Mouse (Mus musculus) fat pad, adult 2 months (tissue): ENCODE data around the gene Serbp1.

Source experiments
- DNase-seq: peaks from one replicate; pipeline ENCODE4 v3.0.0-alpha.2; 2011; ENCODE audit warnings: low read depth, low spot score; ENCODE audit errors: extremely low read depth

The Serbp1 gene

DNA sequence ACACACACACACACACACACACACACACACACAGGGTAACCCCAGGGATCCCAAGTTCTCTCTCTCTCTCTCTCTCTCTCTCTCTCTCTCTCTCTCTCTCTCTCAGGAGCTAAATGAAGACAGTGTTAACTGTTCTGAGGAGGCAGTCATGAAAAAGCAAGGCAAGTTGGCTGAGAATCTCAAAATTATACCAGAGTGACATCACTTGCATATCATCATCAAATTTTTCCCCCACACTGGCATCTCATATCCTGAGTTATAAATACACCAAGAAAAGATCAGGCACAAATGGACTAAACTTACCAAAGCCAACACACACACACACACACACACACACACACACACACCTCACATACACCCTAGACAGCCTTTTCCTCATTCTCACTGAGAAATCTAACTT is 7.0 kb upstream of the Serbp1 start:
- DNase-seq: no peak

DNA sequence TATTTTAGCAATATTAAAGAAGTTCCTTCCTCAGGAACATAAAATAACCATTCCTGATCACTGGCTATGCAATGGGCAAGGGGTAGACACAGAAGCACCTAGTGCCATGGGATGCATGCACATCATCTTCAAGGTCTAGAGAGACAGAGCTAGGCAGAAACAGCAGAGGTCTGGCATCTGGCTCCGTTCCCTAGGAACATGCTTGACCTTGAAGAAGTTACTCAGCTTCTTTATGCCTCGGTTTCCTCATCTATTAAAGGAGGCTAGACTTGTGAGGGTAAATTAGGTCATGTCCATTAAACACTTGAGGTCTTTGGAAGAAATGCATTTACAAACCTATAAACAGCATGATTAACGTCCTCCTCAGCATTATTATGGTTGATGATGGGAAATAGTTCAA is 2.3 kb upstream of the Serbp1 start:
- no peak for DNase-seq

DNA sequence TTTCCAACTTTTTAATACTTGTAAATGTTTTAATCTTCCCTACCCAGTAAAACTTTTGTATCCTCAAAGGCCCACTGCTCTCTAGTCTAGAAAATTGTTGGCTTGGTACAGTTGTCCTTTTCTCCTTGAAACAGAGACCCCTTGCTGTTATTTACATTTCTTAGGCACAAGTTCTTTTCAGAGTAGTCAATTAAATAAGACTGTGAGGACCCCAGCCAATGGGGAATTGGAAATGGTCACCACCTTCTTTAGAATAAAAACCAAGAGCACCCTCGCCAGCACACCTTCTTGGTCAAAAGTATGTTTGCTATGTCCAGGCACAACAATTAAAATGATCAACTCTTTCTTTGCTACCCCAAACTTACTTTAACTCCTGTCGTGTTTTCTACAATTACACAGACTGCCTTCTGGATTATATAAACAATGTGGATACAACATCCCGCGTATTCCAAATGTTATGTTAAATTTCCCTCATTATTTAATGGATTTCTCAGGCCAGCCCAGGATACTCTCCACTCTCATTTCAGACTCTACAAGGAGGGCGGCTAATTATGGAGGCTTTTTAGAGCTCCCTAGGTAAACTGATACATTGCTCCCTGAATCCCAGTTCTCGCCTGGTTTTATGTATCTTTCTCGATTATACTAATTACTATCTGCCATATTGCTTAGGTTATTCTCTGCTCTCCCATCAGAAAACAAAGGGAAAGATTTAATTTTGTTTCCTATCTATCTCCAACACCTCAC is 1.3 kb upstream of the Serbp1 start:
- DNase-seq: no peak

DNA sequence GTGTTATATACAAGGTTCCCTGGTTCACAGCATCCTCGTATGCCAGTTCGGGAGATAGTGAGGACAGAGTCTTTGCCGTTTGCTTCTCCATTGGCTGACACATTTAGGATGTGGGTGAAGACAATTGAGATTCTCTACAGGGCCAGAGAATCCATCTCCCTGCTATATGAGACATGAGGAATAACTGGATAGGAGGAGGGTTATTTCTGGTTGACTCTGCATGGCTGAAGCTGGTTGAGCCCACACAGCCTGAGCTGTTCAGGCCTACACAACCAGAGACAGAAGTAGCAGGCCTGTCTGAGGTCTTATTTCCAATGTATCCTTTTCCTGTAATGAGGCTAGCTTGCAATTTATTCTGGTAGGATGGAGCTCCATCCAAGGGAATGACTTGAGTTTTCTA is 3.3 kb downstream of the Serbp1 start:
- no peak for DNase-seq

DNA sequence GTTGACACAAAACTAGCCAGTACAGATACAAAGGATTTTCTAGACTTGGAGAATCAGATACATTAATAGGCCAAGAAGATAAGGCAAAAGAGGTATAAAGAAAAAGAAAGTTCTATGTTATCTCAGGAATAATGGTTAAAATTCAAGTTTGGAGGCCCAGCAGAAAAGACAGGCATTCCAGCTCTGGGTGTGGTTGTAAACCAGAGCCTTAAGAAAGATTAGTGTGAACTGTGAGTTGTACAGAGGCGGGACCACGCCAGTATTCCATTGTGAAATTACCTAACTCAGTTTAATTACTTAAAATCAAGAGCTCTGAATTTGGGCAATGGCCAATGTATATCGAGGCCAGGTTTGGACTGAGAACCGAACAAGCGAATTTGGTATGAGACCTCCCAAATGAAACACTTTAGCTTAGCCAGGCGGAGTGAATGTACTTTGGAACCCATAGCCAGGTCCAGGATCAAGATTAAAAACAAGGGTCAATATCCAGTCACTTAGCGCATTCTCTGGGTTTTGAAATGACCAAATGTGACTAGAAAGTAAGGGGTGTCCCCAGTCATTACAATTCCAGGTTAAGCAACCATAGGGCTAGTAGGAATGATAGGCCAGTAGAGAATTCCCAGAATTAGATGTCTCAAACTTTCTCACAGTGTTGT is 5.9 kb downstream of the Serbp1 start:
- no peak for DNase-seq

DNA sequence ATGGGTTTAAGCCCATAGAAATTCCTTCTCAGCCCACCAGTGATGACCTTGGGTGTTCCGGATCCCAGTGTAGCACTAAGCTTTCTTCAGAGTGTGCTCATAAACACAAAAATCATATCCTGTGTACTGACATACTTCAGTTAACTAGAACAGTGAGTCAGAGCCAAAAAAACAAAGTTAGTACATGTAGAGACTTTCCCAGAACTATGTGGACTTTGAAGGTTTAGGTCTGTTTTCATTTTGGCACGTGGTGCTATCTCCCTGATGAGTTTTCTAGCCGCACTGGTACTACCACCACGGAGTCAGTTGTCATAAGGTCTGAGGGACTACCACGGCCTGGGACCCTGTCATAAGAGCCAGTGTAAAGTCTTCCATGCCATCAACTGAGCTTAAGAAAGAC is 6.5 kb downstream of the Serbp1 start:
- no peak for DNase-seq

DNA sequence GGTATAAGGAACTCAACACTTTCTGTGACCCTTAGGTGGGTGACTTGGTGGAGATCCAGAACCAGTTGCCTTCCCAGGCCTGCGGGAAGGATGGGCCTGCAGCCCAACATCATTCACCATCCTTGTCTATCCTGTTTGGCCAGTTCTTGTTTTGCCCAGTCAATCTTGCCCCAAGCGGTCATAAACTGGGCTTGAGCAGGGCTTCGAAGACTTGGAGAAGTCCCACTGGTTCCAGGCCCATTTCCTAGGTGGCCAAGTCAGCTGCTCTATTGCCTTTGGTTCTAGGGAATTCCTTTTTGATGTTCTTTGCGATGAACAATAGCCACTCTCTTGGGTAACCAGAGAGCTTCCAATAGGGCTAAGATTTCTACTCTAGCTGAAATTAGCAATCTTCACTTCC is 13.1 kb downstream of the Serbp1 start:
- peak; percentile 94 for DNase-seq

DNA sequence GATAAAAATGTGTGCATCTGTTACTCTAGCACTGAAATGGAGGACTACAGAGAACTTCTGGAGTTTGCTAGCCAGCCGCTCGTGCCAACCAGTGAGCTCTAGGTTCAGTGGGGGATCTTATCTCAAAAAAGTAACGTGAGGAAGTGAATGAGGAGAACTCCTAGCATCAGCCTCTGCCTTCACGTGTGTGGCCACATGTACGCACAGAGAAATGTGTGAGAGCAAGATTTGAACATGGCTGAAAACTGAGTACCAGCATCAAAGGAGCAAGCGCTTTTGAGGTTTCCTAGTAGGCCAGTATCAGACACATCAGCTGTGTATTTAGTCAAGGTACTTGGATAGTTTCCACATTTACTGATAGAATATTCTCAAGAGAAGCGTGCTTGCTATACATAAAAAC is 27.0 kb downstream of the Serbp1 start:
- DNase-seq: no peak

DNA sequence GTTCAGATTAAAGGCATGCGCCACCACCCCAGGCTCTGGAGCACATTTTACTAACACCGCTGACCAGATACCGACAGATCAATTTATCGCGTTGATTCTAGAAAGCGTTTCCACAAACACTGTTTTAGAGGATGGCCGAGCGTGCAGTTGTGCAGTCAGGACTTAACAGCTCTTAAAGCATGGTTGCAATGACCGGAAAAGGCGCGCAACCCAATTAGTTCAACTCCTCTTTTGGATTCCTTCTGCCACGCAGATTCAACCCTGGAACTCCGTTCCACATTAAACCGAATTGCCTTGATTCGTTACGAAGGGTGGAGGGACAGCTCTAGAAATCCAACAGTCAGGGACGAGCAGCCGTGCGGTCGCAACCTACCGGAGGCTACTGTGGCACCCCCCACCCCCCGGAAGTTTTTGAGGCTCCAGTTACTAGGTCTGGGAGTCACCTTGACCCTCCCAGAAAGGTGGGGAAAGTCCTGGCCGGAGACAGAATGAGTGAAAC is 28.2 kb downstream of the Serbp1 start:
- DNase-seq: no peak

DNA sequence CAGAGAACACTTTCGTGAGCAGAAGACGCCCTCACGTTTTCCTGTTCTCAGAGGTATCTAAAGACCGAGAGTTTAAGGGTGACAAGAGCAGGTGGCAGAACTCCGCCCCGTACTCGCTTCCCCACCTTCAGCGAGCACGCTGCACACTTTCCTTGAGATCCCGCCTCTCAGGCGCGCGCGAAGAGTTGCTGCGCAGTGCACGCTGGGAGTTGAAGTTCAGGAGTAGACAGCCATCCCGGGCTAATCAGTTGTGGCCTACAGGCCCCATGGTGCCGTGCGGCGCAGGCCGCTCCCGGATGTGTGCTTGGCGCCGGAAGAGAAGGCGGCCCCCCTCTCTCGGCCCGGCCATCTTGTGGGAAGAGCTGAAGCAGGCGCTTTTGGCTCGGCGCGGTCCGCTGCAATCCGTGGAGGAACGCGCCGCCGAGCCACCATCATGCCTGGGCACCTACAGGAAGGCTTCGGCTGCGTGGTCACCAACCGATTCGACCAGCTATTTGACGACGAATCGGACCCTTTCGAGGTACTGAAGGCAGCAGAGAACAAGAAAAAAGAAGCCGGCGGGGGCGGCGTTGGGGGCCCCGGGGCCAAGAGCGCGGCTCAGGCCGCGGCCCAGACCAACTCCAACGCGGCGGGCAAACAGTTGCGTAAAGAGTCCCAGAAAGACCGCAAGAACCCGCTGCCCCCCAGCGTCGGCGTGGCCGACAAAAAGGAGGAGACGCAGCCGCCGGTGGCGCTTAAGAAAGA is 28.9 kb downstream of the Serbp1 start:
- DNase-seq: peak; percentile 89

DNA sequence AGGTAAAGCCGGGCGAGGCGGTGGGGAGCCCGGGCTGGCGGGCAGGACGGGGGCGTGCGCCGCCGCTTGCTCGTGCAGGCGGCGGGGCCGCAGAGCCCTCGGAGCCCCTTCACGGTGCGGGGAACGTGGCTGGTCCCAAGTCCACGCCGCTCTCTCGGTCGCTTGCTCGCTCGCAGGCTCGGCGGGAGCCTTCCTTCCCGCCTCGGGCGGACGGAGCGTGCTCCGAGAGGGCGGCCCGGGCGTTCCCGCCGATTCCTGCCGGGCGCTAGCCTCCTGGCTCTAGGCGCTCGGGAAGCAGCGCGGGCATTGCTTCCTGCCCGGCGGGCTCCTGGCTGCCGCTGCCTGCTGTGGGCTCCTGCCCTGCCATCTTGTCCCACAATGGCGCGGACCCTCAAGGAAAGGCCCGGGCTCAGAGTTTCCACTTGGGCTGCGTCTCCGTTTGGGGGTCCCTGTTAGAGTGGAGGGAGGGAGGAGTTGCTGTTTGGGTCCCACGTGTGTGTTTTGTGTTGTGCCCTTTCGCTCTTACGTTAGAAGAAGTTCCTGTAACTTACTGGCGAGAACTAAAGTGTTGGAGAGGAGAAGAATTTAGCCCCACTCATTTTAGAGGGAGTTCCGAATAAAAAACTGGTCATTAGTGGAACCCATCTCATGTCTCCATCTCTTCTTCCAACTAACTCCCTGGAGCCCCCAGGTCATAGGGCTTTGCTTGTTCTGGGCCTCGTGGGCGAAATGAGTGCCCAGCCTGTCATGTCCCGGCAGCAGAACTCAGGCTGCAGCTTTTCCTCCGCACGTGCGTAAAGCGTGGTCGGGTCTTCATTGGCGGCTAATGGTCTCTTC is 29.6 kb downstream of the Serbp1 start:
- DNase-seq: no peak

DNA sequence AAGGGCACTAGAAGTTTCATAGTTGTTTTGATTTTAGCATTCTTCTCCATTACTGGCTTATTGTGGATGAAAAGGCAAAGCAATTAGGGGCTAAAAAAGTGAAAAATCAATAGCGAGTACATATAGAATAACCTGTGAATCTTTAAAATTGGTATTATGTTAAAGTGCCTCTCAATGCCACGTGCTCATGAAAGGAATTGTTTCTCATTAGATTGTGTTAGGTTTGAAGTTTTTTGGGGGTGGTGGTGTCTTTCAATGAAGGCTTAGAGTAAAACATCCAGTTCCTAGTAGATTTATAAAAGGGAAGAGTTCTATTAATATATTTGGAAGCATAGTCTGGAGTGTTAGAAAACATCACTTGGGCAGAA is 30.3 kb downstream of the Serbp1 start:
- no peak for DNase-seq

DNA sequence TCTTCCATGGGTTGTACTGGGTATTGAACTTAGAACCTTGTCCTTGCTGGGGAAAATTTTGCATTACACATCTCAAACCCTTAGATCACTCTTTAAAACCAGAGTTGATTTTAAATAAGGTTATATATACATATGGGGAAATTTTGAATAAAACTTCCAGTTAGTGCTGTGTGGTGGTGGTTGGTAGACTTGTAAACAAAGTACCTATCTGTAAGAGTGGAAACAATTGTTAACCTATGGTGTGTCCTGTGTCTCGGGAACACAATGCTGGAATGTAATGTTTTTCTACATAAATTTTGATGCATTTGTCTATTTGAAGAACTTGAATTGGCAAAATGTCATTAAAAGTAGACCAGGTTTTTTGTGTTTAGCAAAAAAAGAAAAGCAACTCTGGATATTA is 31.0 kb downstream of the Serbp1 start:
- DNase-seq: no peak

DNA sequence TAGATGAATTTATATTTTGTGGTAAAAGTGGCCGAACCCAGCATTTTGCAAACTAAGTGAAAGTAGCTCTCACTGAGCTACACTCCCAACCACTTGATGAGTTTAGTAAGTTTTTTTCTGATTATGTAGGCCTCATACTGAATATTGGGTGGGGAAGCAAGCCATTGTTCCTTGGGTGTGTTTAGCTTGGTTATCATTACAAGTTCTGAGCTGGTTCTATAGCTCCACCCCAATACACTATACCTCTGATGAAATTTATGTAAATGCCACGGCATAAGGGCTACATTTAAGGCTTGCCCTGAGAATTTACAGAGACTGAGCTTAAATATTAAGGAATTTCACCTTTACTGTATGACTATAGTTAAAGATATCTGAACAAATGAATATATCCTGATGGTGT is 31.5 kb downstream of the Serbp1 start:
- no peak for DNase-seq

DNA sequence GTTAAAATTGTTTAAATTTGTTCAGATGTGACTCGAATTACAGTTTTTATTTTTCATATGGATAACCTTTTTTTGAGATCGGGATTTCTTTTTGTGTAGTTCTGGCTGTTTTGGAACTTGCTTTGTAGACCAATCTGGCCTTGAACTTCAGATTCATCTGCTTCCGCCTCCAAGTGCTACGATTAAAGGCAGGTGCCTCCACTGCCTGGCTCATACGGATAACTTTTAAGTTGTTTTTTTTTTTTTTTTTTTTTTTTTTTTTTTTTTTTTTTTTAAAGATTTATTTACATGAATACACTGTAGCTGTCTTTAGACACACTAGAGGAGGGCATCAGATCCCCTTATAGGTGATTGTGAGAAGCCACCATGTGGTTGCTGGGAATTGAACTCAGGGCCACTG is 40.0 kb downstream of the Serbp1 start:
- no peak for DNase-seq

DNA sequence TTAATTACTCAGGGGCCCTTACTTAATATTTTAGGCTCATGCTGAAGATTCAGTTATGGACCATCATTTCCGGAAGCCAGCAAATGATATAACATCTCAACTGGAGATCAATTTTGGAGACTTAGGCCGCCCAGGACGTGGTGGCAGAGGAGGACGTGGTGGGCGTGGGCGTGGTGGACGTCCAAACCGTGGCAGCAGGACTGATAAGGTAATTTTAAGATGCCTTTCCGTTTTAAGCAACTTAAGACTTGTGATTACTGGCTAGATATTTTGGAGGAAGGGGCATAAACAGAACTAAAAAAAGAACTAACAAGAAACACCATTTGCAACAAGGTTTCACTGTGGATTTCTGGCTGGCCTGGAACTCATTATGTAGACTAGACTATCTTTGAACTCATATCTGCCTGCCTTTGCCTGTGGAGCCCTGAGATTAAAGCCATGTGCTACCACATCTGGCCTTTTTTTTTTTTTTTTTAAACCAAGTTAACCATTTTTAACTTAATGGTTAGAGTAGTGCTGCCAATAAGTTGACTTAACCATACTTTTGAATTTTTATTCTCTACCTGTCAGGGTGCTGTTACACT is 43.7 kb downstream of the Serbp1 start:
- no peak for DNase-seq

DNA sequence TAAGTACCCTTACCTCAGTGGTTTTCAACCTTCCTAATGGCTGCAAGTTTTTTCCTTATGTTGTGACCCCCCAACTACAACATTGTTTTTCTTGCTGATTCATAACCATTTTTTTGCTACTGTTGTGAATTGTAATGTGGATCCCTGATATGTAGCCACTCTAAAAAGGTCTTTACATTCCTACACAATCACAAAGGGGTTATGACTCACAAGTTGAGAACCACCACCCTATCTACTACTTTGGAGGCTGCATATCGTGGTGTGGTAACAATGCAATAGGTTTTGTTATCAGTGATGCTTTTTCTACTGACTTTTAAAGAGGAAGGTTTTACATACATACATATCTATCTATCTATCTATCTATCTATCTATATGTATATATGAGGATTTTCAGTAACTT is 44.9 kb downstream of the Serbp1 start:
- DNase-seq: no peak

DNA sequence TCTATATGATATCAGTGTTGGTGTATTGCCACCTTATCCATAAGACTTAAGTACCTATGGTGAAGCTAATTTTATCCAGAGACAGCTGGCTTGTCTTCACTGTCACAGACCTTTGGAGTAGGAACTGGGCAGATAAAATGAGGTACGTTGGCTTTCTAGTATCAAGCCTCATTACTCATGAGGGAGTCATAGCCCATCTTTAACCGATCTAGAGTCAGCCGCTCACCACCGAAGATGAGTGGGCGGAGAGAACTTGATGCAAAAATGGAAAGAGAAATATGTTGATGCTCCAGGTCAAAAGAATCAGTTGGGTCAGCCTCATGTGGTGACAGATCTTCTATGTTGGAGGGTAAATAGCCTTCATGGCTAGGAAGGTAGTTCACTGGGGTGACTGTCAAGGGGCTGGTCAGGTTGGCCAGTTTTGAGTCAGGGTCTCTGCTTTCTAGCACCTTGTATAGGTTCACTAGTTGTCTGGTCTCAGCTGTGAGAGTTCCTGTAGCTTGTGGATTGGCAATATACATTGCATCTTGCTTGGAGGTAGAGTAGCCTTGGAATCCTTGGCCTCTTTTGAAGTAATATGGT is 54.2 kb downstream of the Serbp1 start:
- DNase-seq: no peak

DNA sequence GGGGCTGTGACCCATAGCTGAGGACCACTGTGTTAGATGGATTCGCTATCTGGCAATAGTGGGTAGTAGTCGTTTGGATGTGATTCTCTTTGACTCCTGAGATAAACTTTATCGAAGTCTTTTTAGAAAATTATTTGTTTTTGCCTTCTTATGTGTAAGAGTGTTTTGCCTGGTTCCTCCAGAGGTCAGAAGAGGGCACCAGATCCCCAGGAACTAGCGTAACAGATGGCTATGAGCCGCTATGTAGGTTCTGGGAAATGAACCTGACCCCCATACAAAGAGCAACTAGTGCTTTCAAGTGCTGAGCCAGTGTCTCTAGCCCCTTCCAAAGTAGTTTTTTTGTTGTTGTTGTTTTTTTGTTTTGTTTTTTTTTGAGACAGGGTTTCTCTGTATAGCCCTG is 58.1 kb downstream of the Serbp1 start:
- no peak for DNase-seq

DNA sequence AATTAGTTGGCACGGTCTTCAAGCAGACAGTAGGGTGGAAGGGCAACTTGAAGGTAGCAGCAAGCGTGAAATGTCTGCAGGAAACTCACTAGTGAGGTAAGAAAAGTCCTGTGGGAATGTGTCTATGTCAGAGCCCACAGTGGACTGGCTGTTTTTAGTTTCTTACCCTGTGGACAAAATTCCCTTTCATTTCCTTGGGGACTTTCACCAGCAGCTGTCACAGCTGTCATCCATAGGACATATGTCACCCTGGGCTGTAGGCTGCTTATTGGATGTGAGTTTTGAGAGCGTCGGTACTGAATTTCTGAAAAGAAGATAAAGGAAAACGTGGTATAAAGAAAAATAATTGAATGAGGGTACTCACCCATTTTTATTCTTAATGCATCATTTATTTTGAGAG is 60.8 kb downstream of the Serbp1 start:
- DNase-seq: no peak

DNA sequence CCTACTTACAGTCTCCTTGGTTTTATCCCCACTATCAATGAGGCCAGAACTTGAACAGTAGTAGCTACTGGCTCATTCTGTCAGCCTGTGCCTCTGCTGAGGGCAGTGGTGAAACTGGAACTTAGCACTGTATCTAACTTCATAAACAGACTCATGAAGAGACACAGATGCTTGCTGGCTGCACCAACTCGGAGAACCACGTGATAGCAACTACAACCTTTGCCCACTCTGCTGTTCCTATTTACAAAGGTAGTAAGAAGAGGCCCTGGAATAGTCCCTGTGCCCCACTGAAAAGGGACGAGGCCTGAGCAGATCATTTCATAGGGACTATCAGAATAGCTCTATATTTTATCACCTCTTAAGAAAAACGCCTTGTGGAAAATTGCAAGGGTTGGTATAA is 62.3 kb downstream of the Serbp1 start:
- no peak for DNase-seq
